In genomic region chr11:94169596-94169995, GRCm38 (mm10) we compare ENCODE assay signal across 15 mouse cellular contexts.
"Had no signal": no experiment of that assay in that cellular context is flagged by ENCODE, and none has a peak within 500 bp of the region (broad histone marks: within the 10 kb centered on the region; RNA-seq: fewer than 3 reads in every experiment).

No protein-coding gene starts in this region.

- DNase-seq: kidney, adult 18-20 months; kidney, postnatal 10 days; kidney, postnatal 4 days; left cerebral cortex, postnatal 4 days; lung, adult 18-20 months; right cerebral cortex, postnatal 4 days; spleen, adult 18-20 months; thymus, adult 2 months; thymus, postnatal 4 days had no signal

- ATAC-seq: midbrain, embryonic 13.5 days had no signal

- H3K27ac ChIP-seq: layer of hippocampus, adult 2 months; limb, embryonic 13.5 days; liver, embryonic 14.5 days; midbrain, embryonic 13.5 days; neural tube, embryonic 15.5 days; stomach, embryonic 15.5 days had no signal

- H3K4me3 ChIP-seq: layer of hippocampus, adult 2 months; limb, embryonic 13.5 days; midbrain, embryonic 13.5 days; neural tube, embryonic 15.5 days; stomach, embryonic 15.5 days had no signal

- H3K4me1 ChIP-seq: limb, embryonic 13.5 days; neural tube, embryonic 15.5 days had no signal
